In genomic region chr16:16865696-16866561, GRCm38 (mm10) we compare ENCODE assay signal across 9 mouse cellular contexts. TPM values are rescaled to one million over a fixed set of nuclear protein-coding genes. Genes with fewer than 3 reads are reported as not detected.
DNase-seq lines count a peak whose midpoint lies in the region; ATAC-seq lines count a peak whose summit lies in the region.
"Had no signal": no experiment of that assay in that cellular context is flagged by ENCODE, and none has a peak within 500 bp of the region (broad histone marks: within the 10 kb centered on the region; RNA-seq: fewer than 3 reads in every experiment).

No protein-coding gene starts in this region.

- no peaks in the 10 kb centered on the region for H3K27me3 ChIP-seq in liver, embryonic 16.5 days (ENCODE audit: control insufficient read depth, insufficient read depth, low read depth, low read length)
- no peaks in the 10 kb centered on the region for H3K27me3 ChIP-seq in heart, embryonic 13.5 days (replicated peaks)
- no peaks in the 10 kb centered on the region for H3K27me3 ChIP-seq in limb, embryonic 11.5 days (ENCODE audit: control insufficient read depth, insufficient read depth, low read length)
- no peaks in the 10 kb centered on the region for H3K27me3 ChIP-seq in hindbrain, embryonic 12.5 days
- H3K27me3 ChIP-seq: forebrain, embryonic 13.5 days had no signal

- H3K36me3 ChIP-seq in liver, embryonic 16.5 days (ENCODE audit: control insufficient read depth, insufficient read depth) = no peaks in the 10 kb centered on the region
- no peaks in the 10 kb centered on the region for H3K36me3 ChIP-seq in heart, embryonic 13.5 days
- H3K36me3 ChIP-seq in limb, embryonic 11.5 days (ENCODE audit: control insufficient read depth, insufficient read depth, low read length) = no peaks in the 10 kb centered on the region
- H3K36me3 ChIP-seq in hindbrain, embryonic 12.5 days = no peaks in the 10 kb centered on the region

- no peak for ATAC-seq in liver, embryonic 16.5 days (ENCODE audit: low read depth)
- ATAC-seq in heart, embryonic 13.5 days (ENCODE audit: extremely low read depth, insufficient number of reproducible peaks, low FRiP score, low TSS enrichment) = no peak
- no peak for ATAC-seq in limb, embryonic 11.5 days (ENCODE audit: insufficient number of reproducible peaks, low FRiP score, low TSS enrichment, low read depth)
- ATAC-seq in hindbrain, embryonic 12.5 days (ENCODE audit: low FRiP score) = no peak
- ATAC-seq: forebrain, embryonic 13.5 days had no signal

- no peak for DNase-seq in liver
- DNase-seq in limb, embryonic 11.5 days (ENCODE audit: low spot score) = peak; percentile 28
- DNase-seq in thymus, postnatal 36 days = peak; percentile 16 to 30
- no peak for DNase-seq in ovary, adult 18-20 months (ENCODE audit: low spot score)
- no peak for DNase-seq in layer of hippocampus, adult 18-20 months (ENCODE audit: low spot score in 2 of 2)

- H3K9me3 ChIP-seq in liver, embryonic 16.5 days (replicated peaks; ENCODE audit: control insufficient read depth, low read length) = no peaks in the 10 kb centered on the region
- no peaks in the 10 kb centered on the region for H3K9me3 ChIP-seq in heart, embryonic 13.5 days
- H3K9me3 ChIP-seq in limb, embryonic 11.5 days (ENCODE audit: control insufficient read depth, low read length) = no peaks in the 10 kb centered on the region
- no peaks in the 10 kb centered on the region for H3K9me3 ChIP-seq in hindbrain, embryonic 12.5 days (replicated peaks)
- H3K9me3 ChIP-seq: forebrain, embryonic 13.5 days had no signal

- no peak overlapping the region for H3K4me2 ChIP-seq in liver, embryonic 16.5 days (ENCODE audit: low read depth, low read length)
- H3K4me2 ChIP-seq in heart, embryonic 13.5 days = no peak overlapping the region
- H3K4me2 ChIP-seq in limb, embryonic 11.5 days (ENCODE audit: low read depth, severe bottlenecking) = no peak overlapping the region
- no peak overlapping the region for H3K4me2 ChIP-seq in hindbrain, embryonic 12.5 days (replicated peaks)
- H3K4me2 ChIP-seq: forebrain, embryonic 13.5 days had no signal

- 27% methylated on average over 4 of the region's 5 CpGs for WGBS in liver, embryonic 16.5 days (ENCODE audit: insufficient replicate concordance)
- 39% methylated on average over 4 of the region's 5 CpGs for WGBS in heart, embryonic 13.5 days
- WGBS in limb, embryonic 11.5 days = 51% methylated on average over 4 of the region's 5 CpGs
- 70% methylated on average over 4 of the region's 5 CpGs for WGBS in hindbrain, embryonic 12.5 days

- H3K4me1 ChIP-seq in liver, embryonic 16.5 days (ENCODE audit: control insufficient read depth, low read depth, low read length) = peaks cover 2% of the 10 kb centered on the region
- H3K4me1 ChIP-seq in heart, embryonic 13.5 days = 0 out of 2 replicates have a peak, but pooled peaks cover 8% of the 10 kb centered on the region
- no peaks in the 10 kb centered on the region for H3K4me1 ChIP-seq in limb, embryonic 11.5 days (ENCODE audit: control insufficient read depth, insufficient read depth, low read length)
- H3K4me1 ChIP-seq in hindbrain, embryonic 12.5 days = no peaks in the 10 kb centered on the region
- H3K4me1 ChIP-seq: forebrain, embryonic 13.5 days had no signal

- H3K9ac ChIP-seq in liver, embryonic 16.5 days (ENCODE audit: low read depth, low read length) = no peak overlapping the region
- no peak overlapping the region for H3K9ac ChIP-seq in heart, embryonic 13.5 days
- no peak overlapping the region for H3K9ac ChIP-seq in limb, embryonic 11.5 days (ENCODE audit: low read length)
- no peak overlapping the region for H3K9ac ChIP-seq in hindbrain, embryonic 12.5 days
- H3K9ac ChIP-seq: forebrain, embryonic 13.5 days had no signal

- peak overlapping the region; percentile 34; the same call in 1 of the 2 replicates for H3K27ac ChIP-seq in liver, embryonic 16.5 days (ENCODE audit: low read length)
- H3K27ac ChIP-seq in heart, embryonic 13.5 days (replicated peaks) = peak overlapping the region; percentile 6; the same call in 1 of the 2 replicates
- H3K27ac ChIP-seq in limb, embryonic 11.5 days (replicated peaks; ENCODE audit: low read depth, low read length) = no peak overlapping the region
- H3K27ac ChIP-seq in hindbrain, embryonic 12.5 days = no peak overlapping the region
- H3K27ac ChIP-seq: forebrain, embryonic 13.5 days had no signal

- no peak overlapping the region for H3K4me3 ChIP-seq in liver, embryonic 16.5 days (ENCODE audit: low read depth, low read length)
- no peak overlapping the region for H3K4me3 ChIP-seq in heart, embryonic 13.5 days
- H3K4me3 ChIP-seq in limb, embryonic 11.5 days (ENCODE audit: low read depth, low read length) = no peak overlapping the region
- no peak overlapping the region for H3K4me3 ChIP-seq in hindbrain, embryonic 12.5 days
- H3K4me3 ChIP-seq: forebrain, embryonic 13.5 days had no signal

RNA-seq across cellular contexts. Expression of gene Igll1, which starts 2.1 kb away (rescaled TPM):
- 17.5 and 20.5 TPM in 2 replicates for polyA plus RNA-seq in liver, embryonic 16.5 days (2015; fragmentation: Nextera tagmentation; extraction: Ambion mirVana)
- polyA plus RNA-seq in heart, embryonic 13.5 days (2015; fragmentation: Nextera tagmentation; extraction: Ambion mirVana) = not detected in 2 replicates
- not detected in 2 replicates for polyA plus RNA-seq in limb, embryonic 11.5 days (2014; fragmentation: Nextera tagmentation; extraction: Ambion mirVana)
- total RNA-seq in layer of hippocampus, adult 18-20 months (2021) = not detected
- polyA plus RNA-seq in hindbrain, embryonic 12.5 days (2016; fragmentation: Nextera tagmentation; extraction: Ambion mirVana) = not detected in 2 replicates

RNA-seq across cellular contexts. Expression of gene Top3b, which starts 4.6 kb away (rescaled TPM):
- 19.3 and 22.6 TPM in 2 replicates for polyA plus RNA-seq in liver, embryonic 16.5 days (2015; fragmentation: Nextera tagmentation; extraction: Ambion mirVana)
- polyA plus RNA-seq in heart, embryonic 13.5 days (2015; fragmentation: Nextera tagmentation; extraction: Ambion mirVana) = 42.2 and 44.7 TPM in 2 replicates
- polyA plus RNA-seq in limb, embryonic 11.5 days (2014; fragmentation: Nextera tagmentation; extraction: Ambion mirVana) = 72.3 and 77.3 TPM in 2 replicates
- 10 to 100 TPM; 59.1 to 68.6 TPM for total RNA-seq in layer of hippocampus, adult 18-20 months (2021)
- polyA plus RNA-seq in hindbrain, embryonic 12.5 days (2016; fragmentation: Nextera tagmentation; extraction: Ambion mirVana) = 74.2 and 81.7 TPM in 2 replicates

RNA-seq across cellular contexts. Expression of gene Vpreb1, which starts 4.7 kb away (rescaled TPM):
- 12.4 and 15.4 TPM in 2 replicates for polyA plus RNA-seq in liver, embryonic 16.5 days (2015; fragmentation: Nextera tagmentation; extraction: Ambion mirVana)
- 1.1 and 1.5 TPM in 2 replicates for polyA plus RNA-seq in heart, embryonic 13.5 days (2015; fragmentation: Nextera tagmentation; extraction: Ambion mirVana)
- 3.8 TPM in 2 replicates for polyA plus RNA-seq in limb, embryonic 11.5 days (2014; fragmentation: Nextera tagmentation; extraction: Ambion mirVana)
- total RNA-seq in layer of hippocampus, adult 18-20 months (2021) = not detected
- polyA plus RNA-seq in hindbrain, embryonic 12.5 days (2016; fragmentation: Nextera tagmentation; extraction: Ambion mirVana) = 1.6 and 2.5 TPM in 2 replicates

RNA-seq across cellular contexts. Expression of gene Ppm1f, which starts 30.3 kb away (rescaled TPM):
- polyA plus RNA-seq in liver, embryonic 16.5 days (2015; fragmentation: Nextera tagmentation; extraction: Ambion mirVana) = 7.5 and 8.1 TPM in 2 replicates
- 26.9 and 27.2 TPM in 2 replicates for polyA plus RNA-seq in heart, embryonic 13.5 days (2015; fragmentation: Nextera tagmentation; extraction: Ambion mirVana)
- polyA plus RNA-seq in limb, embryonic 11.5 days (2014; fragmentation: Nextera tagmentation; extraction: Ambion mirVana) = 26.5 and 31.0 TPM in 2 replicates
- total RNA-seq in layer of hippocampus, adult 18-20 months (2021) = 10 to 100 TPM; 54.7 to 56.3 TPM
- polyA plus RNA-seq in hindbrain, embryonic 12.5 days (2016; fragmentation: Nextera tagmentation; extraction: Ambion mirVana) = 36.3 and 37.9 TPM in 2 replicates

RNA-seq across cellular contexts. Expression of gene Spag6l, which starts 36.7 kb away (rescaled TPM):
- not detected in 2 replicates for polyA plus RNA-seq in liver, embryonic 16.5 days (2015; fragmentation: Nextera tagmentation; extraction: Ambion mirVana)
- polyA plus RNA-seq in heart, embryonic 13.5 days (2015; fragmentation: Nextera tagmentation; extraction: Ambion mirVana) = 0.09 and 0.10 TPM in 2 replicates
- 0.20 TPM in 1 of 2 replicates, not detected in the other for polyA plus RNA-seq in limb, embryonic 11.5 days (2014; fragmentation: Nextera tagmentation; extraction: Ambion mirVana)
- total RNA-seq in layer of hippocampus, adult 18-20 months (2021) = 10 to 100 TPM in 1 of 2 experiments, 1 to 10 TPM in 1; 9.8 to 11.9 TPM
- 7.5 and 8.6 TPM in 2 replicates for polyA plus RNA-seq in hindbrain, embryonic 12.5 days (2016; fragmentation: Nextera tagmentation; extraction: Ambion mirVana)

Comparison
In these comparisons a context has a peak if more than half of its experiments do, and no peak if none do; other contexts are left out.
1. H3K27ac ChIP-seq: peak in liver, embryonic 16.5 days (single experiment) and heart, embryonic 13.5 days (single experiment); none in limb, embryonic 11.5 days (single experiment) and hindbrain, embryonic 12.5 days (single experiment).
2. DNase-seq: peak in limb, embryonic 11.5 days (single experiment) and thymus, postnatal 36 days (2 of 2); none in liver (single experiment), ovary, adult 18-20 months (single experiment) and layer of hippocampus, adult 18-20 months (0 of 2).
3. RNA of gene Igll1, which starts 2.1 kb away (polyA plus RNA-seq): 17.5 to 20.5 TPM in liver, embryonic 16.5 days; not detected in heart, embryonic 13.5 days, not detected in limb, embryonic 11.5 days and not detected in hindbrain, embryonic 12.5 days; every median in the first group is over 10 times any median in the second.